Mouse (Mus musculus) right cerebral cortex, postnatal 25 days (tissue): ENCODE results near the gene Pilrb2.
"Not testable (repeated sequence)": the region's sequence is repeated elsewhere in the genome, so short reads cannot be mapped to it uniquely, and the experiment has no call there.

ENCODE experiments used
- DNase-seq: peaks from one replicate; pipeline ENCODE4 v3.0.0; 2022

Gene Pilrb2

GRCm38 (mm10) chr5:137871644-137872380 lies at the start of gene Pilrb2:
TSS of gene Pilrb2 (minus strand) at chr5:137871815.
- not testable (repeated sequence) for DNase-seq

- no peak for DNase-seq
These were observed 43.9 kb upstream of the Pilrb2 start for GRCm38 (mm10) chr5:137915550-137915949.

DNA sequence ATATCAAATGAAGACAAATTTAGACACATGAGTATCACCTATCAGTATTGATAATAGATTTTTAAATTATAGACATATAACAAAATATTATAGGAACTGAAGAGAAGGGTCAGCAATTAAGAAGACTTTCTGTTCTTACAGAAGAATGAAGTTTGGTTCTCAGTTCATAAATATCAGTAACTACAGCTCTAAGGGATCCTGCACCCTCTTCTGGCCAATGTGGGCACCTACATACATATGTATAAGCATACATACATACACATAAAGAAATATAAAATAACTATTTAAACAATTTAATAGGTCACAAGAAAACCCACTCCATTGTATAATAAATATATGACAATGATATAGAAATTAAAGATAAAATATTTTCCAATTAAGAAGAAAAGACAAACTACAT lies 42.9 kb upstream of the Pilrb2 start:
- DNase-seq, result no peak

DNA sequence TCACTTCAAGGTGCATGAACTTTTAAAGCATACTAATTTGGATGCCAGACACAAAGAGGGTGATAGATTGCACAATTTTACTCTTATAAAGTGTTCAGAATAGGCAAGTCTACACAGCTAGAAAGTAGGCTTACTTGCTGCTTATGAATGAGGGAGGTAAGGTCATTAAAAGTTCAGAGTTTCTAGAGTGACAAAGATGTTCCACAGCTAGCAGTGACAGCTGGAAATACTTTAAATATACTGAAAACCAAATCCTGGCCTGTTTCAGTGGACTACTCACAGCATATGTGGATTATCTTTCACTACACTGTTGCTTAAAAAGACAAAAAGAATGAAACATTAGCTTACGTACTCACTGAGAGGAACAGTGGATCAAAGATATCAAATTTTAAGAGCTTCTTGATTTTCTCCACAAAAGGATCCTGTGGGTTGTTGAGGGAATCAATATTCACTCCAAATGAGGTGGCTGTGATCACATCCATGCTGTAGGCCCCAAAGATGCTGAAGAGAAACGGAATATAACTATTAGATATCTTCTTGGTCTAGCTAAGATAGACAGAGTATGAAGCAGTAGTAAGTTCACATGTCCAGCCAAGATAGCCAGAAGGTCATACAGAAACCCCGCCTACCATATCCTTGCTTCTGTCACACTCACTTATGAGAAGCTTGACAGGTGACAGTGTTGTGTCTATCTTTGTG lies 38.1 kb upstream of the Pilrb2 start:
- no peak for DNase-seq

DNA sequence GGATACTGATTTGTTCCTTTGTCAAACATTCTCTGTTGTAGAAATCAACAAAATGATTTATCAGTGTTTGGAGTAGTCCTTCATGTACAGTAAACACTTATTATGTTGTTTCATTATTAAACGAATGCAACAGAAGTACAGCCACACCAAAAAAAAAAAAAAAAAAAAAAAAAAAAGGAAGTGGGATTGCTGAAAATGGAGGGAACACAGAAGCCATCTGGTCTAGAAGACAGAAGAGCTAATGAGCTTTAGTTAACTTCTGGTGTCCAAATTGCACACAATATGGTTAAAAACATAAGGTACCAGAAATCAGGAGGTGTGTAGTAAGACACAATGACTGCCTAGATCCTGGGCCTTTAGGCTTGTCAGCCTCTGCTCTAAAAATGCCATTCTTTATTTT lies 26.2 kb upstream of the Pilrb2 start:
- DNase-seq, result no peak

DNA sequence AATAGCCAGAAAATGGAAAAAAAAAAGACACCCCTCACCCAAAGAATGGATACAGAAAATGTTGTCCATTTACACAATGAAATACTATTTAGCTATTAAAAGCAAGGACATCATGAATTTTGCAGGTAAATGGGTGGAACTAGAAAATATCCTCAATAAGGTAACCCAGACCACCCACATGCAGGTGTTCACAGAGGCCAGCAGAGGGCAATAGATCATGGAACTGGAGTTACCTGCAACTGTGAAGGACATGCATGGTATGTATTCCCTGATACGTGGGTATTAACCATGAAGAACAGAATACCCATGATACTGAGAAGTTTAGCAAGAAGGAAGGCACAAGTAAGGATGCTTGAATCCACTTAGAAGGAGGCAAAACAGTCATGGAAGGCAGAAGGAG lies 21.3 kb upstream of the Pilrb2 start:
- no peak for DNase-seq

DNA sequence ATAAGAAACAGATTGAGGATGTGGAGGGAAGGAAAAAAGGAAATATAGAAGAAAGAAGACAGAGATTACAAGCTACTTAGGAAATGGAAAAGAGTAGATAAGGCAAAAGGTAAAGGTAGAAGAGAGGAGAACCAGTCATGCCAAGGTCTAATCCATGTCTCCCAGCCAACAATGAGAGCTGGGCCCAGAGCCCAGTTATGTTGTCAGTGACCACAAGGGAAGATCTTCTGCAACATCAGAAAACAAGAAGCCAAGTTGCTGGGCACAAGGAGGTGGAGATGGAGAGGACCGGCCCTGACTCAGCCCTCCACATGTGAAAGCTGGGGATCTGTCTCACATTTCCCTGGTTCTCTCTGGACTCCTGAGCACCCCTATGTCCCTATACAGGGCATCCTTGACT lies 16.1 kb upstream of the Pilrb2 start:
- no peak for DNase-seq

DNA sequence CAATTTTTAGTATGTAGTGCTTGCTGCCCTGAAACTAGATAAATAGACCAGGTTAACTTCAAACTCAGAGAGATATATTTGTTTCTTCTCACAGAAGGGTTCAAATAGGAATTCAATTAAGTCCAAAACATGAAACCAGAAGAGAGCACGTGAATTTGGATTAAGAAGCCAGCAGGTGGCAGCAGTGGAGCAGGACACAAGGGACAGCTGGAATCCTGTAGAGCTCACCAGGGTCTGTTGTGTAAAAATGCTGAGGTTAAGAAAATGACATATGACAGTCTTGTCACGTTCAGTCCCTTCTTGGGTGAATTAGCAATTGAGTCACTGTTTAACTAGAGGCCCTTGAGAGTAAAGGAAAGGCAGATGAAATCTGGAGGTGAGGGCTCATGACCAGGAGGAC lies 14.3 kb upstream of the Pilrb2 start:
- DNase-seq, result peak; percentile 33

DNA sequence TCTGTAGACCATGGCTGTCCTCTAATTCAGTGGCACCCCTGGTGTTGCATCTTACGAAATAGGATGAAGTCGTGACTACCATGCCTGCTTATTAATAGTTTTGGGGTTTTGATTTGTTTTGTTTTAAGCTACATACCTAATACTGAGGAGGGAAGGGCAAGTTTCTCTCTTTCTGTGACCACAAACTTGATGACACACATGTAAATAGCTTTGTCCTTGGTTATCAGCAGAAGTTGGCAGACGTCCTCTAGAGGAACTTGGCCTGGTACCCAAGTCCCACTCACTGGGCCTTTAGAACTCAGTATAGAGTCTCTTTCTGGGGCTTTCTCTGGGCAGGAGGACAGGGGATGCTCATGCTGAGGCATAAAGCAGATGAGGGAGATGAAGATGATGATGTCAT lies 11.7 kb upstream of the Pilrb2 start:
- no peak for DNase-seq

- DNase-seq, result no peak
These were observed 11.3 kb upstream of the Pilrb2 start for GRCm38 (mm10) chr5:137882922-137883321.

GRCm38 (mm10) chr5:137877860-137878259 lies 6.2 kb upstream of the Pilrb2 start:
- DNase-seq, result no peak

DNA sequence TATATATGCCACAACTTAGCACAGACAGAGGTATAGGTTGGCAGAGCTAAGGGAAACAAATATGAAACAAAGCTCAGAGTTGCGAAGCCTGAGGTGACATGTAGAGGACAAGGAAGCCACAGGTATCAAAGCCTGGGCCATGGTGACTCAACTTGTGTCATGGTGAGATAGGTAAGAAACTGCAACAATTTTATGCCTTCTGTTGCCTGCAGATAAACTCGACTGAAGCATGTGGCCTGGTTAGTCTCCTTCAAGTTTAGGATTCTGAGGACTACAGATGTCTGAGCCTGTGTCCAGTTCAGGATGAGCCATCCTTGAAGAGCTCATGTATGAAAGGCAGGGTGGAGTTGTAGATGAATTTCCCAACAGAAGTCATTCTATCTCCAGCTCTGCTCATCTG lies 3.4 kb upstream of the Pilrb2 start:
- no peak for DNase-seq

DNA sequence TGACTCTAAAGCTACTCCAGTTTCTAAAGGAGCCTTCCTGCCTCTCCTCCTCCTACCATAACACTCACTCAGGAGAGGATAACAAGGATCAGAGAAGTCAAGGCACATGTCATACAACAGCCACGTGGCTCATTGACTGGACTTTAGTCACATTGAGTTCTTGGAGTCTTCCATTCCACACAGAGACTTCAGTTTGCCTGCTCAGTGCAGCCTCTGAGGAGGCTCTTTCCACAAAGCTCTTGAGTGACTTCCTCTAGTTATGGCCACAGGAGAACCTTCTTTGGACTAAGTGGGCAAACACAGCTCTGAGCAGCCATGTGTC lies 727 bp upstream of the Pilrb2 start:
- not testable (repeated sequence) for DNase-seq

GRCm38 (mm10) chr5:137868600-137868999 lies 3.0 kb downstream of the Pilrb2 start:
- not testable (repeated sequence) for DNase-seq

DNA sequence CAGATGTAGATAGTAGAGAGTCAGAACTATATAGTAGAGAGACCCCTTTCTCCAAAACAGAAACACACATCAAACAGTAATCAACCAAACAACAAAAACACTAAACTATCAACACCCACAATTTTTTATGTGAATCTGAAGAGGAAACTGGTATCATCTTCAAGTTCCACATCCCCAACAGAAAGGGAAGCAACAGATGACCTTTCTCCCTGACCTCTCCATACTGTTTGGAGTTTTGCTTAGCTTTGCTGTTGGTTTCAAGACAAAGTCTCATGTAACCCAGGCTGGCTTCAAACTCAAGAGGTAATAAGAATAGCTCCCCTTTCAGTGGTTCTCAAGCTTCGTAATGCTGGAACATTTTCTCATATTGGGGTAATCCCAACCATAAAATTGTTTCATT lies 7.6 kb downstream of the Pilrb2 start:
- DNase-seq, result not testable (repeated sequence)

DNA sequence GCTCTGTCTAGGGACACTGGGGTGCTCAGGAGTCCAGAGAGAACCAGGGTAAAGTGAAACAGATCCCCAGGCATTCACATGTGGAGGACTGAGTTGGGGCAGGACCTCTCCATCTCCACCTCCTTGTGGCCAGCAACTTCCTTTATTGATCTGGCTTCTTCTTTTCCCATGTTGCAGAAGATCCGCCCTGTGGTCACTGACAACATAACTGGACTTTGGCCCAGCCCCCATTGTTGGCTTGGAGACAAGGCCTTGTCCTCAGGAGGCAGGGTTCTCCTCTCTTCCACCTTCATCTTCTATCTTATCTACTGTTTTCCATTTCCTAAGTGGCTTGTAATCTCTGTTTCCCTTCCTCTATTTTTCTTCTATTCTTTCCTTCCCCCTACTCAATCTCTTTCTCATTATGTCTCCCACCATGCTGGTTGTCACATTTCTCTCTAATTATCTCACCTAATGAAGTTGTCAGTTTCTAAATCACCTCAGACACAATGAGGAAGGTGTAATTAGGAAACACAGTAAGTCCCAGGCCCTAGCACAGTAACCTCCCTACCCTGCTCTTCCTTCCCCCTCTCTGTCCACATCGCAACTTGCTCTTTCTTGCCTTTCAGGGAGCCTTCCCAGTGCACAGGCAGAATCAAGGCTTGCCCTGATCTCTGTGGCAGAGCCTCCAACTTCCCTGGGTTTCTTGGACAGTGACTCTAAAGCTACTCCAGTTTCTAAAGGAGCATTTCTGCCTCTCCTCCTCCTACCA lies 13.5 kb downstream of the Pilrb2 start, which contains the start of gene Pilrb1:
Gene Pilrb1, minus strand, starts transcription at position 147 of the 751 bp plus-strand sequence.
- DNase-seq, result not testable (repeated sequence)

- not testable (repeated sequence) for DNase-seq
These were observed 14.7 kb downstream of the Pilrb2 start for GRCm38 (mm10) chr5:137856870-137857269.

DNA sequence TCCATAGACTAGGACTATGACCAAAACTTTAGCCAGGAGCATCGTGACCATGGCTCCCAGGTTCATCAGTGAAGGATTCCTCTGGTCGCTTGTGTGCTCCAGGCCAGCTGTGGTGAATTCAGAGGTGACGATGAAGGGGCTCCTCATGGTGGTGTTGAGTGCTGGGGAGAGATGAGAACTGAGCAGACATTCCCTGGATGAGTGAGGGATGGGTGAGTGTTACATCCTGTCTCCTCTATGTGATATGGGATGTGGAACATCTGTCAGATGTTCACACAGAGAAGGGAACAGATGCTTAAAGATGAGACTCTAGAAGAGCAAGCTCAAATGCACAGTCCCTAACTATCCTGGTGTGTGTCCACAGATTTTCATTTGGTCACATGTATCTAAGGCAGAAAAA lies 16.7 kb downstream of the Pilrb2 start:
- DNase-seq, result not testable (repeated sequence)

DNA sequence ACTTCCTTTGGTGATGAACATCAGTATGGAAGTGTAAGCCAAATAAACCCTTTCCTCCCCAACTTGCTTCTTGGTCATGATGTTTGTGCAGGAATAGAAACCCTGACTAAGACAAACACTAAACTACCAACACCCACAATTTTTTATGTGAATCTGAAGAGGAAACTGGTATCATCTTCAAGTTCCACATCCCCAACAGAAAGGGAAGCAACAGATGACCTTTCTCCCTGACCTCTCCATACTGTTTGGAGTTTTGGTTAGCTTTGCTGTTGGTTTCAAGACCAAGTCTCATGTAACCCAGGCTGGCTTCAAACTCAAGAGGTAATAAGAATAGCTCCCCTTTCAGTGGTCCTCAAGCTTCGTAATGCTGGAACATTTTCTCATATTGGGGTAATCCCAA lies 21.3 kb downstream of the Pilrb2 start:
- DNase-seq, result not testable (repeated sequence)

GRCm38 (mm10) chr5:137837110-137837509 lies 34.5 kb downstream of the Pilrb2 start:
- not testable (repeated sequence) for DNase-seq

DNA sequence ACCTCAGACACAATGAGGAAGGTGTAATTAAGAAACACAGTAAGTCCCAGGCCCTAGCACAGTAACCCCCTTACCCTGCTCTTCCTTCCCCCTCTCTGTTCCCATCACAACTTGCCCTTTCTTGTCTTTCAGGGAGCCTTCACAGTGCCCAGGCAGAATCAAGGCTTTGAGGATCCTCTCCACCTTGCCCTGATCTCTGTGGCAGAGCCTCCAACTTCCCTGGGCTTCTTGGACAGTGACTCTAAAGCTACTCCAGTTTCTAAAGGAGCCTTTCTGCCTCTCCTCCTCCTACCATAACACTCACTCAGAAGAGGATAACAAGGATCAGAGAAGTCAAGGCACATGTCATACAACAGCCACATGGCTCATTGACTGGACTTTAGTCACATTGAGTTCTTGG lies 35.0 kb downstream of the Pilrb2 start:
- no peak for DNase-seq

DNA sequence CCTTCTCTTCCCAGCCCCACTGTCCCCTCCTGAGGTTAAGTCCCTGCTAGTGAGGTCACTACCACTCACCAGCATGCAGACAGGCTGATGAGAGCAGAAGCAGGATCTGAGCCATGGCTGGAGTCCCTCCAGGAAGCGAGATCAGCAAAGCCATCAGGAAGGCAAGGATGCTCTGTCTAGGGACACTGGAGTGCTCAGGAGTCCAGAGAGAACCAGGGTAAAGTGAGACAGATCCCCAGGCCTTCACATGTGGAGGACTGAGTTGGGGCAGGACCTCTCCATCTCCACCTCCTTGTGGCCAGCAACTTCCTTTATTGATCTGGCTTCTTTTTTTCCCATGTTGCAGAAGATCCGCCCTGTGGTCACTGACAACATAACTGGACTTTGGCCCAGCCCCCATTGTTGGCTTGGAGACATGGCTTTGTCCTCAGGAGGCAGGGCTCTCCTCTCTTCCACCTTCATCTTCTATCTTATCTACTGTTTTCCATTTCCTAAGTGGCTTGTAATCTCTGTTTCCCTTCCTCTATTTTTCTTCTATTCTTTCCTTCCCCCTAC lies 35.6 kb downstream of the Pilrb2 start, which contains the start of gene Pilra:
Gene Pilra, minus strand, starts transcription at position 316 of the 555 bp plus-strand sequence.
- DNase-seq, result not testable (repeated sequence)

DNA sequence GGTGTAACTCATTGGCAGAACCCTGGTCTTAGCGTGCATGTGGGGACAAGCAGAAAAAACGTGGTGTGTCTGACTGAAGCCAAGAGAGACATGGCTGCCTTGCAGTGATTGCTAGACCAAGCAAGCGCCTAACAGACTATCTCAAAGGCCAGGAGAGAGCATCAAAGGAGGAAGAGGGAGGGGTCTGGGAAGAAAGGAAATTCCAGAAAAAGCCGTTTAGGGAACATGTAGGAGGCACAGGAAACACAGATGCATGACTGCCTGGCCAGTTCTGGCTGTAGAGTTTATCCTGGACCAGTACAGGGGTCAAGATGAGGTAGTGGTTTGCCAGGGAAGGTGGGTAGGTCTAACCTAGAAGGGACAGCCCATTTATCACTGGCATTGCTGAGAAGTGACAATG lies 38.1 kb downstream of the Pilrb2 start:
- DNase-seq, result no peak
